Mouse (Mus musculus): ENCODE measurements at regions not wholly inside any gene's neighbourhood (a gene's known extent, or its start where the extent isn't known, plus 50 kb on each side); places are given as distances from the start of the nearest gene placed in this dataset.

GRCm38 (mm10) chr8:77921868-77922267 is 197.6 kb upstream of the Ednra start:
- ATAC-seq (ENCODE audit: low read depth) = no peak
- H3K9ac ChIP-seq = no peak overlapping the region

GRCm38 (mm10) chr8:77947702-77948101 is 223.4 kb upstream of the Ednra start:
- WGBS = 96% methylated on average over 3 of the region's 3 CpGs
- H3K4me3 ChIP-seq = no peak overlapping the region
- ATAC-seq (ENCODE audit: low read depth) = no peak
- no peak overlapping the region for H3K9ac ChIP-seq
- no peaks in the 10 kb centered on the region for H3K36me3 ChIP-seq
- no peaks in the 10 kb centered on the region for H3K4me1 ChIP-seq (replicated peaks)
- H3K27me3 ChIP-seq = no peaks in the 10 kb centered on the region
- no peak overlapping the region for H3K4me2 ChIP-seq
- H3K9me3 ChIP-seq = no peaks in the 10 kb centered on the region
- no peak overlapping the region for H3K27ac ChIP-seq (replicated peaks)

More at GRCm38 (mm10) chr8:77921868-77922267, 197.6 kb upstream of the Ednra start:
- Histone ChIP-seq H3K4me1 (replicated peaks) (no peaks in the 10 kb centered on the region), H3K27ac (replicated peaks) (no peak overlapping the region), H3K36me3 (no peaks in the 10 kb centered on the region), H3K4me3 (no peak overlapping the region), H3K9me3 (peaks cover 2% of the 10 kb centered on the region; the same call in 1 of the 2 replicates), H3K4me2 (no peak overlapping the region), H3K27me3 (no peaks in the 10 kb centered on the region)
- WGBS = 84% methylated on average over 4 of the region's 4 CpGs

- no peak overlapping the region for H3K4me3 ChIP-seq
- 76% methylated on average over 5 of the region's 5 CpGs for WGBS
- ATAC-seq (ENCODE audit: low read depth) = no peak
- no peak overlapping the region for H3K9ac ChIP-seq
- no peaks in the 10 kb centered on the region for H3K4me1 ChIP-seq (replicated peaks)
- no peak overlapping the region for H3K4me2 ChIP-seq
- H3K36me3 ChIP-seq = no peaks in the 10 kb centered on the region
- H3K27me3 ChIP-seq = no peaks in the 10 kb centered on the region
- H3K27ac ChIP-seq (replicated peaks) = no peak overlapping the region
- no peaks in the 10 kb centered on the region for H3K9me3 ChIP-seq
Measured at GRCm38 (mm10) chr8:77949640-77950039, 225.4 kb upstream of the Ednra start.

- WGBS = 81% methylated on average over 4 of the region's 4 CpGs
- no peak for ATAC-seq (ENCODE audit: low read depth)
- H3K4me2 ChIP-seq = no peak overlapping the region
Measured at GRCm38 (mm10) chr8:77958814-77959372, 234.6 kb upstream of the Ednra start.

GRCm38 (mm10) chr8:77963102-77963698 is 238.9 kb upstream of the Ednra start:
- H3K4me2 ChIP-seq = no peak overlapping the region
- no peaks in the 10 kb centered on the region for H3K9me3 ChIP-seq
- H3K4me3 ChIP-seq = no peak overlapping the region
- no peaks in the 10 kb centered on the region for H3K36me3 ChIP-seq
- H3K4me1 ChIP-seq (replicated peaks) = no peaks in the 10 kb centered on the region
- 49% methylated on average over 3 of the region's 3 CpGs for WGBS
- no peaks in the 10 kb centered on the region for H3K27me3 ChIP-seq
- no peak for ATAC-seq (ENCODE audit: low read depth)
- no peak overlapping the region for H3K9ac ChIP-seq
- H3K27ac ChIP-seq (replicated peaks) = no peak overlapping the region

More at GRCm38 (mm10) chr8:77958814-77959372, 234.6 kb upstream of the Ednra start:
- Histone ChIP-seq H3K9me3 (no peaks in the 10 kb centered on the region), H3K27me3 (no peaks in the 10 kb centered on the region), H3K27ac (replicated peaks) (no peak overlapping the region), H3K4me3 (no peak overlapping the region), H3K4me1 (replicated peaks) (no peaks in the 10 kb centered on the region), H3K36me3 (no peaks in the 10 kb centered on the region), H3K9ac (no peak overlapping the region)

- 79% methylated on average over 8 of the region's 8 CpGs for WGBS
- H3K27ac ChIP-seq (replicated peaks) = no peak overlapping the region
- no peak overlapping the region for H3K9ac ChIP-seq
- H3K4me3 ChIP-seq = no peak overlapping the region
- no peaks in the 10 kb centered on the region for H3K9me3 ChIP-seq
- no peak overlapping the region for H3K4me2 ChIP-seq
- H3K36me3 ChIP-seq = no peaks in the 10 kb centered on the region
- no peaks in the 10 kb centered on the region for H3K27me3 ChIP-seq
- no peak for ATAC-seq (ENCODE audit: low read depth)
- no peaks in the 10 kb centered on the region for H3K4me1 ChIP-seq (replicated peaks)
Measured at GRCm38 (mm10) chr8:77970378-77970777, 242.7 kb upstream of the Ttc29 start.

- Histone ChIP-seq H3K4me2 (no peak overlapping the region), H3K27ac (replicated peaks) (no peak overlapping the region), H3K9me3 (no peaks in the 10 kb centered on the region), H3K36me3 (no peaks in the 10 kb centered on the region), H3K4me1 (replicated peaks) (no peaks in the 10 kb centered on the region), H3K27me3 (no peaks in the 10 kb centered on the region), H3K4me3 (no peak overlapping the region), H3K9ac (no peak overlapping the region)
- ATAC-seq (ENCODE audit: low read depth) = no peak
- 81% methylated on average over 4 of the region's 4 CpGs for WGBS
Measured at GRCm38 (mm10) chr8:77973714-77974113, 239.4 kb upstream of the Ttc29 start.

- Histone ChIP-seq H3K9ac (no peak overlapping the region), H3K27me3 (no peaks in the 10 kb centered on the region), H3K4me1 (replicated peaks) (no peaks in the 10 kb centered on the region), H3K4me3 (no peak overlapping the region), H3K9me3 (no peaks in the 10 kb centered on the region), H3K36me3 (no peaks in the 10 kb centered on the region), H3K27ac (replicated peaks) (no peak overlapping the region), H3K4me2 (no peak overlapping the region)
- ATAC-seq (ENCODE audit: low read depth) = no peak
- 77% methylated on average over 2 of the region's 2 CpGs for WGBS
Measured at GRCm38 (mm10) chr8:77979106-77979505, 234.0 kb upstream of the Ttc29 start.

GRCm38 (mm10) chr8:77980701-77981100 is 232.4 kb upstream of the Ttc29 start:
- no peak overlapping the region for H3K27ac ChIP-seq (replicated peaks)
- no peaks in the 10 kb centered on the region for H3K4me1 ChIP-seq (replicated peaks)
- H3K9ac ChIP-seq = no peak overlapping the region
- H3K4me3 ChIP-seq = no peak overlapping the region
- no peaks in the 10 kb centered on the region for H3K9me3 ChIP-seq
- H3K27me3 ChIP-seq = no peaks in the 10 kb centered on the region
- no peak overlapping the region for H3K4me2 ChIP-seq
- no peaks in the 10 kb centered on the region for H3K36me3 ChIP-seq
- no peak for ATAC-seq (ENCODE audit: low read depth)
- WGBS = 86% methylated on average over 3 of the region's 3 CpGs

GRCm38 (mm10) chr8:77982031-77982430 is 231.1 kb upstream of the Ttc29 start:
- no peak overlapping the region for H3K4me3 ChIP-seq
- no peak for ATAC-seq (ENCODE audit: low read depth)
- no peak overlapping the region for H3K4me2 ChIP-seq
- no peaks in the 10 kb centered on the region for H3K4me1 ChIP-seq (replicated peaks)
- WGBS = 85% methylated on average over 3 of the region's 3 CpGs
- no peaks in the 10 kb centered on the region for H3K27me3 ChIP-seq
- no peak overlapping the region for H3K27ac ChIP-seq (replicated peaks)
- no peaks in the 10 kb centered on the region for H3K9me3 ChIP-seq
- no peak overlapping the region for H3K9ac ChIP-seq
- H3K36me3 ChIP-seq = no peaks in the 10 kb centered on the region

- Histone ChIP-seq H3K36me3 (no peaks in the 10 kb centered on the region), H3K27ac (replicated peaks) (no peak overlapping the region), H3K4me1 (replicated peaks) (no peaks in the 10 kb centered on the region), H3K4me2 (no peak overlapping the region), H3K27me3 (no peaks in the 10 kb centered on the region), H3K9ac (no peak overlapping the region), H3K4me3 (no peak overlapping the region), H3K9me3 (no peaks in the 10 kb centered on the region)
- 69% methylated on average over 3 of the region's 3 CpGs for WGBS
- ATAC-seq (ENCODE audit: low read depth) = no peak
Measured at GRCm38 (mm10) chr8:77983476-77983875, 229.6 kb upstream of the Ttc29 start.

- Histone ChIP-seq H3K36me3 (no peaks in the 10 kb centered on the region), H3K4me1 (replicated peaks) (no peaks in the 10 kb centered on the region), H3K9me3 (no peaks in the 10 kb centered on the region), H3K4me2 (no peak overlapping the region), H3K9ac (no peak overlapping the region), H3K27me3 (no peaks in the 10 kb centered on the region), H3K4me3 (no peak overlapping the region), H3K27ac (replicated peaks) (no peak overlapping the region)
- no peak for ATAC-seq (ENCODE audit: low read depth)
Measured at GRCm38 (mm10) chr8:77987237-77987636, 225.9 kb upstream of the Ttc29 start.

Data from neural tube, embryonic 13.5 days (tissue).